In the genomic region with DNA sequence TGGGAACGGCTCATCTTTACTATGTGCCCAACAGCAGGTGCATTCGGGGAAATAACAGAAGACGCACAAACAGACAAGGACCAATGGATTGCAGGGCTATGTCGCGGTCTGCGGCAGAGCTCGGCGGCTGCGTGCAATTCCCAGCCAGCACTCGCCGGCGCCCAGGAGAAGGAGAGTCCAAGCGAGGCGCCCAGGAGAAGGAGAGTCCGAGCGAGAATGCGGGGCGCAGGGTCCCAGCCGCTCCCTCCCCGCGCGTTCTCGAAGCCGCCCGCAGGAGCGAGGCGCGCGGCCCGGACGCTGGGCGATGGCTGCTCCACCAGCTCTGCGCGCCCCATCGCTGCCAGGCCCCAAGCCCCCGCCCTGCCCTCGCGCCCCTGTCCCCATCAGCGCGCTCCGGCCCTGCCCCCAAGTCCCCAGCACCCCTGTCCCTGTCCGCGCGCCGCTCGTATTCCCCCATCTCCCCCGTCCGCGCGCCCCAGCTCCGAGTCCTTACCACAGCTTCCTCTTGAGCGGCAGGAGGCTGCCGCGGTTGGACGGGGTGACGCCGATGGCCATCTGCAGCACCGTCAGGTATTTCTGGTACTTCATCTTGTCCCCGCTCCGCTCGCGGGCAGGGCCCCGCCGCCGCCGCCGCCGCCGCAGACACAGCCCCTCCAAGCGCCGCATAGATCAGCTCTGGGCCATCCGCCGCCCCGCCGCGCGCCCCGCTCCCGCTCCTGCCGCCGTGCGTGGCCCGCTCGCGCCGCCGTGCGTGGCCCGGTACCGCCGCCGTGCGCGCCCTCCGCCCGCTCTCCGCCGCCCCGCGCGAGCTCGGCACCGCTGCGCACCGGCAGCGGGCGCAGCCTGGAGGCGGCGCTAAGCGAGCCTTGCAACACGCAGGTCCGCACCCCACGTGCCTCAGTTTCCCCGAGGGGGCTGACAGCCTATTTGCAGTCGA, we compare ENCODE assay signal across 8 mouse cellular contexts. TPM values are rescaled to one million over a fixed set of nuclear protein-coding genes. Genes with fewer than 3 reads are reported as not detected.
A peak's percentile ranks its signal among the peaks of the same experiment; 100 is the strongest.
DNase-seq lines count a peak whose midpoint lies in the region; ATAC-seq and TF ChIP-seq lines count a peak whose summit lies in the region.

Tjp1 (minus strand) TSS at position 711 of the 937 bp plus-strand sequence.

- no peak within 1 kb of the TSS for H3K27ac ChIP-seq in embryonic fibroblast, embryonic 13.5 days (ENCODE audit: insufficient read depth, low read length)
- H3K27ac ChIP-seq in heart, embryonic 13.5 days (replicated peaks) = no peak within 1 kb of the TSS
- no peak within 1 kb of the TSS for H3K27ac ChIP-seq in stomach, embryonic 15.5 days

- WGBS in heart, embryonic 13.5 days = under 1% methylated on average over 88 of the region's 115 CpGs
- WGBS in stomach, embryonic 15.5 days = 1% methylated on average over 103 of the region's 115 CpGs

- no peaks in the 10 kb centered on the region for H3K36me3 ChIP-seq in G1E (replicated peaks)
- no peaks in the 10 kb centered on the region for H3K36me3 ChIP-seq in heart, embryonic 13.5 days
- no peaks in the 10 kb centered on the region for H3K36me3 ChIP-seq in stomach, embryonic 15.5 days

- no peak for DNase-seq in G1E (ENCODE audit: low spot score)
- no peak for DNase-seq in adrenal gland, postnatal 4 days (ENCODE audit: low spot score in 2 of 2)
- DNase-seq in layer of hippocampus, postnatal 14 days (ENCODE audit: low spot score in 2 of 2) = peak in 1 of 2 experiments; percentile 66
- DNase-seq in MN1 (ENCODE audit: low spot score) = no peak

- no peaks in the 10 kb centered on the region for H3K4me1 ChIP-seq in G1E (ENCODE audit: insufficient read depth, low read depth, low read length)
- H3K4me1 ChIP-seq in embryonic fibroblast, embryonic 13.5 days (ENCODE audit: control insufficient read depth, insufficient read depth, low read length) = no peaks in the 10 kb centered on the region
- peaks cover 4% of the 10 kb centered on the region; the same call in 1 of the 2 replicates for H3K4me1 ChIP-seq in heart, embryonic 13.5 days
- H3K4me1 ChIP-seq in stomach, embryonic 15.5 days = 0 out of 2 replicates have a peak, but pooled peaks cover 4% of the 10 kb centered on the region

- no peak within 1 kb of the TSS for H3K4me3 ChIP-seq in G1E (ENCODE audit: low read depth, low read length)
- peak within 1 kb of the TSS; percentile 33 for H3K4me3 ChIP-seq in embryonic fibroblast, embryonic 13.5 days (ENCODE audit: insufficient read depth, low read length)
- peak within 1 kb of the TSS; percentile 73 for H3K4me3 ChIP-seq in heart, embryonic 13.5 days
- peak within 1 kb of the TSS; percentile 58 for H3K4me3 ChIP-seq in stomach, embryonic 15.5 days (replicated peaks)

- TF ChIP-seq POLR2A in embryonic fibroblast, embryonic 13.5 days (IDR thresholded peaks at IDR 0.05; ENCODE audit: low read depth, low read length) = no peak

- TF ChIP-seq CTCF in G1E (IDR thresholded peaks at IDR 0.05; ENCODE audit: low read depth, low read length) = no peak
- no peak for TF ChIP-seq CTCF in embryonic fibroblast, embryonic 13.5 days (IDR thresholded peaks at IDR 0.05; ENCODE audit: borderline replicate concordance, insufficient read depth, low read length)

- H3K9me3 ChIP-seq in G1E (replicated peaks) = no peaks in the 10 kb centered on the region; the same call in 1 of the 2 replicates
- no peaks in the 10 kb centered on the region for H3K9me3 ChIP-seq in heart, embryonic 13.5 days
- no peaks in the 10 kb centered on the region for H3K9me3 ChIP-seq in stomach, embryonic 15.5 days

- ATAC-seq in G1E (ENCODE audit: extremely low read depth, insufficient number of reproducible peaks, low FRiP score, poor library complexity, severe bottlenecking) = no peak
- ATAC-seq in heart, embryonic 13.5 days (ENCODE audit: extremely low read depth, insufficient number of reproducible peaks, low FRiP score, low TSS enrichment) = no peak
- ATAC-seq in megakaryocyte-erythroid progenitor cell, adult 5-6 weeks (replicated peaks; ENCODE audit: low FRiP score, low TSS enrichment, poor library complexity, severe bottlenecking) = no peak
- peak; percentile 50; the same call in 1 of the 2 replicates for ATAC-seq in stomach, embryonic 15.5 days (ENCODE audit: insufficient read depth, low FRiP score, low read depth)

- H3K27me3 ChIP-seq in G1E (ENCODE audit: insufficient read depth, low read length) = peaks cover 11% of the 10 kb centered on the region
- peaks cover 75% of the 10 kb centered on the region for H3K27me3 ChIP-seq in heart, embryonic 13.5 days (replicated peaks)
- H3K27me3 ChIP-seq in stomach, embryonic 15.5 days (replicated peaks) = peaks cover 18% of the 10 kb centered on the region

- peak within 1 kb of the TSS; percentile 98 for H3K4me2 ChIP-seq in heart, embryonic 13.5 days
- H3K4me2 ChIP-seq in stomach, embryonic 15.5 days = peak within 1 kb of the TSS; percentile 99

- peak within 1 kb of the TSS; percentile 77 for H3K9ac ChIP-seq in heart, embryonic 13.5 days
- H3K9ac ChIP-seq in stomach, embryonic 15.5 days = no peak within 1 kb of the TSS

RNA-seq across cellular contexts. Expression of gene Tjp1, which starts in this region (rescaled TPM):
- 119 and 128 TPM in 2 replicates for total RNA-seq in G1E (2014; fragmentation: Nextera tagmentation)
- total RNA-seq in G1E (2017) = 76.3 and 95.0 TPM in 2 replicates
- 17.8 and 18.9 TPM in 2 replicates for polyA plus RNA-seq in G1E (2012)
- total RNA-seq in adrenal gland, postnatal 4 days (2021) = 100 to 1,000 TPM; 103 to 124 TPM
- 75.2 and 80.4 TPM in 2 replicates for polyA plus RNA-seq in embryonic fibroblast, embryonic 13.5 days (2011; ENCODE audit: insufficient read length, low read depth, missing spikeins)
- 21.2 and 21.9 TPM in 2 replicates for polyA plus RNA-seq in heart, embryonic 13.5 days (2015; fragmentation: Nextera tagmentation; extraction: Ambion mirVana)
- total RNA-seq in layer of hippocampus, postnatal 14 days (2021) = 100 to 1,000 TPM; 126 to 134 TPM
- total RNA-seq in megakaryocyte-erythroid progenitor cell, adult 5-6 weeks (2014; fragmentation: Nextera tagmentation) = 14.2 and 18.5 TPM in 2 replicates
- total RNA-seq in megakaryocyte-erythroid progenitor cell, adult 5-6 weeks (2017) = 16.9 and 17.0 TPM in 2 replicates
- 23.1 and 26.4 TPM in 2 replicates for polyA plus RNA-seq in stomach, embryonic 15.5 days (2015; fragmentation: Nextera tagmentation; extraction: Ambion mirVana)
